Mouse (Mus musculus): ENCODE measurements around the gene Scn5a.

- TF ChIP-seq CTCF (IDR thresholded peaks at IDR 0.05; ENCODE audit: insufficient read depth, low read length) (no peak), POLR2A (IDR thresholded peaks at IDR 0.05; ENCODE audit: borderline replicate concordance, extremely low read depth, low read depth, low read length) (no peak)
Measured at GRCm38 (mm10) chr9:119445737-119446136, 133.1 kb downstream of the Scn5a start.
